Mouse (Mus musculus) central nervous system, embryonic 14 days (tissue): Measurements from ENCODE around the gene Dync1i1. TPM values are rescaled to one million over a fixed set of nuclear protein-coding genes. Genes with fewer than 3 reads are reported as not detected.

ENCODE experiments used
- polyA plus RNA-seq: library from polyadenylated mRNA; depleted of rRNA; stranded (reverse); fragments of >200 nt; gene quantifications from 2 replicates; pipeline ENCODE4 v1.2.3, GENCODE M21; 2012; rRNA removed

Dync1i1 gene
- polyA plus RNA-seq: 21.0 and 27.1 TPM in 2 replicates

DNA sequence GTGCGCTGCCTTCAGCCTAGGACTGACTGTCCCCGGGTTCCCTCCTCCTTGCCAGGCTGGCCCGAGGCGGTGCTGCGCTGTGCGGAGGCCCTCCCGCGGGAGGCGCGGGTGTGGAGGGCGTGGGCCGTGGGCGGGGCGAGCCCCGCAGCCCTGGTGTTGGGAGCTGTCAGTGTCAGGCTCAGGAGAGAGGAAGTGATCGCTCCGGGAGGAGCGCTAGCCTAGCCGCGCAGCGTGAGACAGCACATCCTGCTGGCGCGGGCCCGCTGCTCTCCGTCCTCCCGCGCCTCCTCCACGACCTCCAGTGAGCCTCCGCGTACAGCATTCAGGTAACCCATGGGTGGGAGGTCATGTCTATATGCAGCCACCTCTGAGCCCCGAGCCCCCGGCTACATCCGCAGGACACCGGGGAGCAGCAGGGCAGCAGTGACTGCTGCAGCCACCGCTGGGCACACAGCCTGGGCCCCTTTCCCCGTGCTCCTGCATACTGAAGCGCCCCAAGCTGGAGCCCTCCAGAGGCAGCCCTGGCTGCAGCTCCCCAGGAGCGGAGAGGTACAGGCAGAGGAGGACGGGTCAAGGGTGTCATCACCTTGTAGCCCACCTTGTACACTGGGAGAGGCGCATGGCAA lies at the start of gene Dync1i1:
Dync1i1 (plus strand) TSS at position 29 of the 626 bp plus-strand sequence.

Other genes with a start within 250 kb of the Dync1i1 start
- gene Pdk4, start 229.3 kb upstream of the Dync1i1 start, polyA plus RNA-seq: 1.1 and 1.6 TPM in 2 replicates